Mouse (Mus musculus) myocyte (in vitro differentiated cells): ENCODE data around the gene Ppp1r13b.

Source experiments
- E2F4 ChIP-seq: IDR thresholded peaks from one replicate; pipeline ENCODE4 v1.6.1; 2011; ENCODE audit warnings: mild to moderate bottlenecking, control low read depth, moderate library complexity; ENCODE audit not compliant: insufficient read depth
- MAX ChIP-seq: IDR thresholded peaks from one replicate; pipeline ENCODE4 v1.6.1; 2011; ENCODE audit warnings: low read depth, mild to moderate bottlenecking, control low read depth
- MYOD1 ChIP-seq, 3 experiments: IDR thresholded peaks; one replicate each; pipeline ENCODE4 v1.6.1; 2011; ENCODE audit warnings: control low read depth in 2 of 3, low read depth in 2 of 3, mild to moderate bottlenecking in 2 of 3, moderate library complexity in 1 of 3; ENCODE audit not compliant: insufficient read length in 2 of 3, control insufficient read depth in 1 of 3
- MYOG ChIP-seq, 3 experiments: IDR thresholded peaks; one replicate each; pipeline ENCODE4 v1.6.1; 2011; ENCODE audit warnings: control low read depth in 2 of 3, low read depth in 2 of 3, mild to moderate bottlenecking in 2 of 3; ENCODE audit not compliant: insufficient read length in 2 of 3, control insufficient read depth in 1 of 3, insufficient read depth in 1 of 3
- POLR2A ChIP-seq: IDR thresholded peaks from one replicate; pipeline ENCODE4 v1.6.1; 2011; ENCODE audit warnings: low read depth, mild to moderate bottlenecking, control low read depth, moderate library complexity; ENCODE audit not compliant: insufficient read length
- POLR2AphosphoS2 ChIP-seq: IDR thresholded peaks from one replicate; pipeline ENCODE4 v1.6.1; 2011; ENCODE audit warnings: low read depth, control low read depth; ENCODE audit not compliant: insufficient read length
- REST ChIP-seq: IDR thresholded peaks from one replicate; pipeline ENCODE4 v1.6.1; 2011; ENCODE audit warnings: mild to moderate bottlenecking, control low read depth, moderate library complexity; ENCODE audit not compliant: insufficient read depth, insufficient read length
- SRF ChIP-seq: IDR thresholded peaks from one replicate; pipeline ENCODE4 v1.6.1; 2011; ENCODE audit warnings: low read depth; ENCODE audit not compliant: control insufficient read depth, insufficient read length
- TCF12 ChIP-seq: IDR thresholded peaks from one replicate; pipeline ENCODE4 v1.6.1; 2011; ENCODE audit warnings: mild to moderate bottlenecking, control low read depth; ENCODE audit not compliant: poor library complexity, insufficient read depth, severe bottlenecking
- TCF3 ChIP-seq: IDR thresholded peaks from one replicate; pipeline ENCODE4 v1.6.1; 2011; ENCODE audit warnings: low read depth, control low read depth; ENCODE audit not compliant: insufficient read length
- USF1 ChIP-seq: IDR thresholded peaks from one replicate; pipeline ENCODE4 v1.6.1; 2011; ENCODE audit warnings: low read depth, mild to moderate bottlenecking, control low read depth, moderate library complexity

DNA sequence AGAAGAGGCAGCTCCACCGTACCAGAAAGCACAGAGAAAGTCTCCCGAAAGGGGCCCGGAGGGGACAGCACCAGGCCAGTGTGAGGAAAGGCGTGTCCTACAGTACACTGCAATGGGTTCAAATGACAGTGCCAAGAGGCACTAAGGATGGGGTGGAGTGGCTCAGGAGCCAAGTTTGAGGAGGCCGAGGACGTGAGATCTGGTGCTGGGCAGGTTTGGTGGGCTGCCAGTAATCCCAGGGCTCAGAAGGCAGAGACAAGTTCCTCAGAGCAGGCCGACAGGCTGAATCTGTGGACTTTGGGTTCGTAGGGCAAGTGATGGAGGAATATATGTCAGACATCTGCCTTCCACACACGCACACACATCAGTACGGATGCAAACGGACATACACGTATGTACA lies 95.3 kb downstream of the Ppp1r13b start:
- TF ChIP-seq POLR2A (no peak), MYOD1 (IDR thresholded peaks at IDR 0.05; ENCODE audit: control insufficient read depth in 1 of 3, insufficient read length in 2 of 3, low read depth in 2 of 3) (no peak), POLR2AphosphoS2 (peak; percentile 71), MYOG (IDR thresholded peaks at IDR 0.05; ENCODE audit: control insufficient read depth in 1 of 3, insufficient read depth in 1 of 3, insufficient read length in 2 of 3, low read depth in 2 of 3) (no peak), MAX (no peak), USF1 (no peak), TCF12 (no peak), REST (no peak), E2F4 (no peak), SRF (no peak), TCF3 (no peak)
